Mouse (Mus musculus): ENCODE measurements around the gene Zbtb21. TPM values are rescaled to one million over a fixed set of nuclear protein-coding genes. Genes with fewer than 3 reads are reported as not detected.
"Not testable (repeated sequence)": the region's sequence is repeated elsewhere in the genome, so short reads cannot be mapped to it uniquely, and the experiment has no call there.

Gene Zbtb21
- polyA plus RNA-seq, 1 experiment from 2014 or later = 15.1 TPM

- Histone ChIP-seq H3K4me3 (peak overlapping the region; percentile 90), H3K27me3 (no peaks in the 10 kb centered on the region), H3K9me3 (replicated peaks) (no peaks in the 10 kb centered on the region), H3K36me3 (peaks cover 7% of the 10 kb centered on the region; the same call in 1 of the 2 replicates), H3K4me1 (peaks cover 18% of the 10 kb centered on the region), H3K4me2 (replicated peaks) (peak overlapping the region; percentile 78), H3K9ac (peak overlapping the region; percentile 92), H3K27ac (peak overlapping the region; percentile 95)
- peak; percentile 61 for ATAC-seq (ENCODE audit: low FRiP score)
- 9% methylated on average over 36 of the region's 36 CpGs for WGBS
Measured at GRCm38 (mm10) chr16:97961381-97962150, 856 bp downstream of the Zbtb21 start.

GRCm38 (mm10) chr16:97960348-97960747 is 2.1 kb downstream of the Zbtb21 start:
- no peak overlapping the region for H3K4me2 ChIP-seq (replicated peaks)
- WGBS = 94% methylated on average over 3 of the region's 3 CpGs
- H3K9ac ChIP-seq = no peak overlapping the region
- H3K4me1 ChIP-seq = peaks cover 18% of the 10 kb centered on the region
- no peak overlapping the region for H3K4me3 ChIP-seq
- no peaks in the 10 kb centered on the region for H3K27me3 ChIP-seq
- H3K9me3 ChIP-seq (replicated peaks) = no peaks in the 10 kb centered on the region
- H3K27ac ChIP-seq = no peak overlapping the region
- H3K36me3 ChIP-seq = peaks cover 19% of the 10 kb centered on the region
- no peak for ATAC-seq (ENCODE audit: low FRiP score)

- Histone ChIP-seq H3K27ac (no peak overlapping the region), H3K9ac (no peak overlapping the region), H3K36me3 (peaks cover 32% of the 10 kb centered on the region), H3K4me1 (peaks cover 18% of the 10 kb centered on the region), H3K4me3 (no peak overlapping the region), H3K4me2 (replicated peaks) (no peak overlapping the region), H3K9me3 (replicated peaks) (no peaks in the 10 kb centered on the region), H3K27me3 (no peaks in the 10 kb centered on the region)
- ATAC-seq (ENCODE audit: low FRiP score) = no peak
Measured at GRCm38 (mm10) chr16:97958401-97958973, 3.9 kb downstream of the Zbtb21 start.

- H3K9ac ChIP-seq = no peak overlapping the region
- H3K9me3 ChIP-seq (replicated peaks) = no peaks in the 10 kb centered on the region
- H3K36me3 ChIP-seq = peaks cover 41% of the 10 kb centered on the region
- H3K27me3 ChIP-seq = no peaks in the 10 kb centered on the region
- no peak overlapping the region for H3K27ac ChIP-seq
- H3K4me1 ChIP-seq = peaks cover 15% of the 10 kb centered on the region
- H3K4me3 ChIP-seq = no peak overlapping the region
- ATAC-seq (ENCODE audit: low FRiP score) = no peak
- no peak overlapping the region for H3K4me2 ChIP-seq (replicated peaks)
Measured at GRCm38 (mm10) chr16:97957626-97958025, 4.8 kb downstream of the Zbtb21 start.

GRCm38 (mm10) chr16:97956011-97956410 is 6.4 kb downstream of the Zbtb21 start:
- Histone ChIP-seq H3K36me3 (peaks cover 57% of the 10 kb centered on the region), H3K4me2 (replicated peaks) (no peak overlapping the region), H3K27me3 (no peaks in the 10 kb centered on the region), H3K27ac (no peak overlapping the region), H3K4me1 (peaks cover 10% of the 10 kb centered on the region), H3K9me3 (replicated peaks) (no peaks in the 10 kb centered on the region), H3K4me3 (no peak overlapping the region), H3K9ac (no peak overlapping the region)
- no peak for ATAC-seq (ENCODE audit: low FRiP score)
- WGBS = 83% methylated on average over 2 of the region's 2 CpGs

GRCm38 (mm10) chr16:97953300-97953699 is 9.1 kb downstream of the Zbtb21 start:
- Histone ChIP-seq H3K27ac (no peak overlapping the region), H3K4me3 (no peak overlapping the region), H3K4me2 (replicated peaks) (no peak overlapping the region), H3K9me3 (replicated peaks) (no peaks in the 10 kb centered on the region), H3K9ac (no peak overlapping the region), H3K4me1 (0 out of 2 replicates have a peak, but pooled peaks cover 5% of the 10 kb centered on the region), H3K27me3 (no peaks in the 10 kb centered on the region), H3K36me3 (peaks cover 78% of the 10 kb centered on the region)
- ATAC-seq (ENCODE audit: low FRiP score) = no peak
- 90% methylated on average over 2 of the region's 2 CpGs for WGBS

- Histone ChIP-seq H3K9ac (no peak overlapping the region), H3K27me3 (no peaks in the 10 kb centered on the region), H3K9me3 (replicated peaks) (no peaks in the 10 kb centered on the region), H3K4me1 (0 out of 2 replicates have a peak, but pooled peaks cover 3% of the 10 kb centered on the region), H3K4me3 (no peak overlapping the region), H3K4me2 (replicated peaks) (no peak overlapping the region), H3K36me3 (peaks cover 76% of the 10 kb centered on the region), H3K27ac (no peak overlapping the region)
- ATAC-seq (ENCODE audit: low FRiP score) = no peak
- WGBS = 91% methylated on average over 9 of the region's 9 CpGs
Measured at GRCm38 (mm10) chr16:97952801-97953200, 9.6 kb downstream of the Zbtb21 start.

GRCm38 (mm10) chr16:97952371-97952770 is 10.1 kb downstream of the Zbtb21 start:
- ATAC-seq (ENCODE audit: low FRiP score) = no peak
- H3K9ac ChIP-seq = no peak overlapping the region
- no peak overlapping the region for H3K27ac ChIP-seq
- 95% methylated on average over 4 of the region's 4 CpGs for WGBS
- H3K9me3 ChIP-seq (replicated peaks) = no peaks in the 10 kb centered on the region
- no peaks in the 10 kb centered on the region for H3K4me1 ChIP-seq
- no peaks in the 10 kb centered on the region for H3K27me3 ChIP-seq
- H3K36me3 ChIP-seq = peaks cover 73% of the 10 kb centered on the region
- no peak overlapping the region for H3K4me3 ChIP-seq
- H3K4me2 ChIP-seq (replicated peaks) = no peak overlapping the region

GRCm38 (mm10) chr16:97950061-97950460 is 12.4 kb downstream of the Zbtb21 start:
- H3K9ac ChIP-seq = no peak overlapping the region
- H3K36me3 ChIP-seq = peaks cover 56% of the 10 kb centered on the region
- no peak overlapping the region for H3K4me3 ChIP-seq
- no peak for ATAC-seq (ENCODE audit: low FRiP score)
- H3K4me1 ChIP-seq = no peaks in the 10 kb centered on the region
- no peak overlapping the region for H3K4me2 ChIP-seq (replicated peaks)
- WGBS = 97% methylated on average over 8 of the region's 8 CpGs
- H3K9me3 ChIP-seq (replicated peaks) = no peaks in the 10 kb centered on the region
- H3K27ac ChIP-seq = no peak overlapping the region
- H3K27me3 ChIP-seq = no peaks in the 10 kb centered on the region

GRCm38 (mm10) chr16:97948836-97949235 is 13.6 kb downstream of the Zbtb21 start:
- Histone ChIP-seq H3K27ac (no peak overlapping the region), H3K9ac (no peak overlapping the region), H3K4me3 (no peak overlapping the region), H3K4me1 (no peaks in the 10 kb centered on the region), H3K27me3 (no peaks in the 10 kb centered on the region), H3K36me3 (peaks cover 48% of the 10 kb centered on the region), H3K4me2 (replicated peaks) (no peak overlapping the region), H3K9me3 (replicated peaks) (no peaks in the 10 kb centered on the region)
- no peak for ATAC-seq (ENCODE audit: low FRiP score)
- WGBS = 92% methylated on average over 4 of the region's 4 CpGs

GRCm38 (mm10) chr16:97946993-97947392 is 15.4 kb downstream of the Zbtb21 start:
- ATAC-seq (ENCODE audit: low FRiP score); H3K9ac ChIP-seq; H3K4me2 ChIP-seq (replicated peaks); H3K4me1 ChIP-seq; H3K27me3 ChIP-seq; H3K27ac ChIP-seq; H3K4me3 ChIP-seq; H3K9me3 ChIP-seq (replicated peaks): not testable (repeated sequence)
- WGBS = 81% methylated on average over 2 of the region's 2 CpGs
- peaks cover 30% of the 10 kb centered on the region for H3K36me3 ChIP-seq

- H3K4me1 ChIP-seq = no peaks in the 10 kb centered on the region
- H3K36me3 ChIP-seq = no peaks in the 10 kb centered on the region; the same call in 1 of the 2 replicates
- no peaks in the 10 kb centered on the region for H3K9me3 ChIP-seq (replicated peaks)
- H3K27ac ChIP-seq = no peak overlapping the region
- no peaks in the 10 kb centered on the region for H3K27me3 ChIP-seq
- H3K9ac ChIP-seq = no peak overlapping the region
- no peak overlapping the region for H3K4me2 ChIP-seq (replicated peaks)
- ATAC-seq (ENCODE audit: low FRiP score) = no peak
- no peak overlapping the region for H3K4me3 ChIP-seq
Measured at GRCm38 (mm10) chr16:97941844-97942243, 20.6 kb downstream of the Zbtb21 start.

- Histone ChIP-seq H3K9me3 (replicated peaks) (no peaks in the 10 kb centered on the region), H3K9ac (no peak overlapping the region), H3K4me3 (no peak overlapping the region), H3K4me2 (replicated peaks) (no peak overlapping the region), H3K36me3 (no peaks in the 10 kb centered on the region; the same call in 1 of the 2 replicates), H3K4me1 (no peaks in the 10 kb centered on the region), H3K27me3 (no peaks in the 10 kb centered on the region), H3K27ac (no peak overlapping the region)
- 86% methylated on average over 3 of the region's 3 CpGs for WGBS
- ATAC-seq (ENCODE audit: low FRiP score) = no peak
Measured at GRCm38 (mm10) chr16:97940471-97940973, 21.9 kb downstream of the Zbtb21 start.

Measured in hindbrain, embryonic 12.5 days (tissue).